Mouse (Mus musculus): ENCODE data around the gene Pfdn6. TPM values are rescaled to one million over a fixed set of nuclear protein-coding genes. Genes with fewer than 3 reads are reported as not detected.

The Pfdn6 gene
- 10 to 100 TPM; 79.6 to 90.7 TPM for total RNA-seq (2021)
- long read RNA-seq, experiment 1, transcript Pfdn6-201 (4 exons, 807 nt), result major isoform, 6 of 8 reads
- long read RNA-seq, experiment 1, partial matches to known transcripts, result 0 of 8 reads
- long read RNA-seq, experiment 1, other reads (novel, unspliced or antisense), result 1 of 8 reads
- long read RNA-seq, experiment 2, transcript Pfdn6-201 (4 exons, 807 nt), result major isoform, 16 of 25 reads
- long read RNA-seq, experiment 2, partial matches to known transcripts, result 1 of 25 reads
- long read RNA-seq, experiment 2, other reads (novel, unspliced or antisense), result 2 of 25 reads

- DNase-seq (ENCODE audit: low spot score in 2 of 2), result peak; percentile 81 to 86
Measured at GRCm38 (mm10) chr17:33940206-33940805, at the start of gene Pfdn6, which contains the start of gene Wdr46. Gene Pfdn6 (minus strand): TSS chr17:33940343. Gene Wdr46 (plus strand): TSS chr17:33940660.

DNA sequence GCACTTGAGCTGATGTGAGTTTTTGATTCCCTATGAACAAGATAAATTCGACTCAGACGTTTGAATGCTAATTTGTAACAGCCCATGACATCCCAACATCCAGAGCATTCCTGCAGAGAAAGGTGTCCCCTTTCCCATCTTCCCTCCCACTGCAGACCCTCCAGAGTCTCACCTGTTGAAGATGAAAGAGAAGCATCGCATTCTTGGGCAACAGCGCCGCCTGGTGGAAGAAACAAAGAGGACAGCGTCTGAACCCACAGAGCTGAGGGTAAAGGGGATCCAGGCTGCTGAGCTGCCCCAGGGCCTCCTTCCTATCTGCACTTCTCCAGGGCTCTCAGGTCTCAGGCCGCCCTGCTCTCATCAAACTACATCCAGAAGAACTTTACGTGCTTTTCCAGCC is 42.0 kb upstream of the Pfdn6 start:
- peak; percentile 57 to 75 for DNase-seq (ENCODE audit: low spot score in 2 of 2)

DNA sequence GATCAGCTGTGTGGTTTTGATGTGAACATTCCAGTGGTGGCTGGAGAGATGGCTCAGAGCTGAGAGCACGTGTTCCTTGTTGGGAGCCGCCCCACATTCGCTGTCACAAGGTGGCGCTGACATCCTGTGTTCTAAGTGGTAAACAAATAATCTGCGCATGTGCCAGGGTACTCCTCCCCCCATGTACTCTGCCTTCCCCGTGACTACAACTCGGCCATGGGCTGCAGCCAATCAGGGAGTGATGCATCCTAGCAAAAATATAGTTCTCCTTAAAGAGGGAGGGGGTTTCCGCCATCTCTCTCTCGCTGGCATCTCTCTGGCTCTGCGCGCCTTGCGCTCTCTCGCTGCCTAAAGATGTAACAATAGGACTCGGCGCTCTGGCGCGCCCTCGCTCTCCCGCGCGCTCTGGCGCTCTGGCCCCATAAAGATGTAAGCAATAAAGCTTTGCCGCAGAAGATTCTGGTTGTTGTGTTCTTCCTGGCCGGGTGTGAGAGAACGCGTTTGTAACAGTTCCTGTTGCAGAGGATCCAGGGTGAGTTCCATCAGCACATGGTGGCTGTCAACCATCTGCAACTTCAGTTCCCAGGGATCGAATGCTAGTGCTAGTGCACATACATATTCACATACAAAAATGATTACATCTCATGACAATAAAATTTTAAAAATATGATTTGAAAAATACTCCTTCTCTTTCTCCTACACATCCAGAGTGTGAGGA is 41.2 kb upstream of the Pfdn6 start:
- peak; percentile 61 to 70 for DNase-seq (ENCODE audit: low spot score in 2 of 2)

DNA sequence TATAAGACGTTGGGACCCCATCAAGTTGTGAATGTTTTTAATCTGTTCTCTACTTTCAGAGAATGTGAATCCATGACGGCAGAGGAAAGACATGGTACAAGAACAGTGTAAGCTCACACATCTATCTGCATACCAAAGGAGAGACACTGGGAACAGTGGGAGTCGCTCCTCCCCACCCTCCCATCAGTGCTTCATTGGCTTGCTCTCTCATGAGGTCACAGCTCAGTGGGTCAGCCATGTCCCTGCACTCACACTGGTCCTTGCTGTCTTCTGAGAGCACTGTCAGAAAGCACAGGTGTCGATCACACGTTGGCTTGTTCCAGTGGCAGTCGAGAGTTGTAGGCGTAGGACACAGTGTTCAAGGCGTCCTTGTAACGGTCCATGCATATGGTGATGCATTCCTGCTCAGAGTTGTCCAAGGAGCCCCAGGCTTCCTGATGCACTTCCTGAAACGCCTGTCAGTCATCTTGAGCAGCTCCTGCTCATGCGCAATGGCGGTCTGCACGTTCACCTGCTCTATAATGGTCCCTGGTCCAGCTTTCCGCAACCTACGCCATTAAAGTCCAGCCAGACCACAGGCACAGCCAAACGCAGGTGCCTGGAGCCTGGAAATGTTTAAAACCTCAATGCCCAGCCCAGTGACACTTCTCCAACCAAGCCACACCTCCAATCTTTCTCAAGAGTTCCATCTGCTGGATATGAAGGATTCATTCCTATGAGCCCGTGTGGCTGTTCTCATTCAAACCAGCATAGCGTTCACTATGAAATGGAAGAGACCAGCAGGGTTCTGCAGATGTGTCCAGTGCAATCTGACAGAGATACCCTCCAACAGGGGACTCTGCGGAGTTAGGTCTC is 40.3 kb upstream of the Pfdn6 start:
- DNase-seq (ENCODE audit: low spot score in 2 of 2), result no peak

GRCm38 (mm10) chr17:33979512-33980050 is 39.4 kb upstream of the Pfdn6 start:
- DNase-seq (ENCODE audit: low spot score in 2 of 2), result no peak

DNA sequence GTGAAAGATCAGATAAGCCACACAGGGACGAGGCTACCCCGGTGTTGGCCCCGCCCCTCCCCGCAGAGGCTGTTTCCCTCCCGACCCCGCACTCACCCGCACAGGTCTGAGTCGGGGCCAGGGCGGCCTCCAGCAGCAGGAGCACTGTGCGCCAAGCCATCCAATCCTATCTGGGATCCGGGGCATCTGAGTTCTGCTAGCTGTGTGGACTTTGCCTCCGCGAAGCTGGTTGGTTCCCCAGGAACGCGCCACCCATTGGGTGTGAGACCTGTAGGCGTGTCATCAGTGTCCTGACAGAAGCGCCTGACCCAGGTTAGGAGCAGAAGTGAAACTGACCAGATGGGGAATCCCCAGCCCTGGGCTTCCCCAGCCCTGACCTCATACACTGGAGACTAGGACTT is 38.5 kb upstream of the Pfdn6 start:
- DNase-seq (ENCODE audit: low spot score in 2 of 2), result peak; percentile 66 to 73

- DNase-seq (ENCODE audit: low spot score in 2 of 2), result no peak
Measured at GRCm38 (mm10) chr17:33977861-33978557, 37.9 kb upstream of the Pfdn6 start.

DNA sequence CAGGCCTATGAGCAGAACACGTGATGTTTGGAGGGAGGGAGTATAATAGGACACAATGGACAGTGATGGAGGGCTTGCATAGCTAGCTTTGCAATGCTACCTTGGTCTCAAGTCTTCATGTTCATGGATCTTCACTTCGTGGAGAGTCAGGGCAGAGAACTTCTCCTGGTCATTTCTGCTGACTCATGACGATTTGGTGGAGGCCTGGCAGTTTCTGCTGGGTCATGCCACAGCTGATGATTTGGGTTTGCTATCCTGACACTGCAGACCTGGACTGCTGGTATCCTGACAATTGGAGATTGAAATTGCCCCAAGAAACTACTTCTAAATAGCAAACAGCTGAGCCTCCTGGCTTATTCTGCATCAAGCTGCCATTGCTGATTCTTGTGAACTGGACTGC is 33.4 kb upstream of the Pfdn6 start:
- DNase-seq (ENCODE audit: low spot score in 2 of 2), result no peak

DNA sequence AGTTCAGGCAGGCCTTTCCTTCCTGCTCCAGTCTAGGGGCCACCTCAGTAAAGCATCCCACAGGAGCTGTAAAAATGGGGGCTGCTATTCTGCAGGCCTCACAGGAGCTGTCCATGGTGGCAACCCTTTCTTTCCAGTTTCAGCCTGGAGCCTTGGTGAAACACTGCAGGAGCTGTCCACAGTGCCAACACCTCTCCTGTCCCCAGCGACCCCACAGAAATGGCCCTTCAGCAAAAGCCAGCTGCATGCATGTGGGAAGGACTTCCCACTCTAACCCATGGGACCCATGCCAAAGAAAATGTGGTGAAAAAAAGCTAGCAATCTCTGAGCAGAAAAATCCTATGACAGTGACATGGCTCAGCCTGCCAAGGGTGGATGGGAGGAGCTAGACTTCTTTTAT is 32.5 kb upstream of the Pfdn6 start:
- DNase-seq (ENCODE audit: low spot score in 2 of 2), result no peak

GRCm38 (mm10) chr17:33969394-33969793 is 29.3 kb upstream of the Pfdn6 start:
- DNase-seq (ENCODE audit: low spot score in 2 of 2), result no peak

DNA sequence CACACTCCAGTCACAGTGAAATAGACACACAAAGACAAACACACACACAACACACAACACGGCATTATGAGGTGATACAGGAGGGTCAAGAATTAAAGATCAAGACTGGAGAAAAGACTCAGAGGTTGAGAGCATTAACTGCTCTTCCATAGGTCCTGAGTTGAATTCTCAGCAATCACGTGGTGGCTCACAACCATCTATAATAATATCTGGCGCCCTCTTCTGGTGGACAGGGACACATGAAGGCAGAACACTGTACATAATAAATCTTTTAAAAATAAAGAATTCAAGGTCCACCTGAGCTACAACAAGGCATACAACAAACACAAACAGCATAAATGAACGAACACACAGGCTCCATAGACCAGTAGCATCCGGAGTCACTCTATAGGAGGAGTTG is 28.8 kb upstream of the Pfdn6 start:
- no peak for DNase-seq (ENCODE audit: low spot score in 2 of 2)

DNA sequence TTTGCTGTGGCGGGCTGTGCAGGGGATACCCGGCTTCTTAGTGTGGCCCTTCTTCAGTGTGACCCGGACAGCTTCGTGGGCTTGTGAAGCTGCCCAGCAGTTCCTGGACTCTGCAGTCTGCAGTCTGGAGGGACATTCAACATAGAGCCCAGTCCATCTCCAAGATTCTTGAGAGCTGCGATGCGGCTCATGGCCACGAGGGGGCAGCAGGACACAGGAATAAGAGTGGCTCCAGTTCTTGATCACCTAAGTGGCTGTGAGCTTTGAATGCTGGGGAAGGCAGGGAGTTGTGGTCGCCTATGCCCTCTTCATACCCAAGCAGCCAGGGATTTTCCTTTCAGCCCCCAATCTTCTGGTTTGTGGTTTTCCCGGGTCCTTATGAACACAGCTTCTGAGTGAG is 28.3 kb upstream of the Pfdn6 start:
- peak; percentile 76 to 82 for DNase-seq (ENCODE audit: low spot score in 2 of 2)

DNA sequence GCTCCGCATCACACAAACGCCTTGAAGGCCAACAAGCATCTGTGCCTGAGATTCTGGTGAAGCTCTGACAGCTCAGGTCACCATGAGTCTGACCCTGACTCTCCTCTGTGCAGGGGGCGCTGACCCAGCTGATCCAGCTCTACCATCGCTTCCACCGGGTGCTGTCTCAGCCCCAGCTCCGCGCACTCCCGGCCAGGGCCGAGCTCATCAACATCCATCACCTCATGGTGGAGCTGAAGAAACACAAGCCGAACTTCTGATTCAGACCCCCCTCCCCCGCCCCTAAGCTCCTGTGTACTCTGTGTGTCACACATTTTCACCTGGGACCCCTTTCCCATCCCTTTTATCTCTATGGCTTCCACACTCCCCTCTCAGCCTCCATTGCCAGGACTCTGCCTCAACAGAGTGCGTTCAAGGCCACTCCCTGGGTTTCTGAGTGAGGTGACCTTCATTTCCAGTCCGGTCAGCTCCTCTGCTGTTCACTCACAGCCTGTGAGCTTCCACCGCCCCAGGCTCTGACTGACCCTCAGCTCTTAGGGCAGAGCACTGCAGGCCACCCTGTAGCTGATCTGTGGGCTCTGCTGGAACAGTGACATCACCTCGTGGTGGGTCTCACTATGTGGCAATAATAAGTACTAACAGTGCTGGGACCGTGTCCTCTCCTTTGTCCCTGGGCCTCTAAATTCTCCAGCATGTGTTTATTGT is 25.9 kb upstream of the Pfdn6 start:
- DNase-seq (ENCODE audit: low spot score in 2 of 2), result no peak

DNA sequence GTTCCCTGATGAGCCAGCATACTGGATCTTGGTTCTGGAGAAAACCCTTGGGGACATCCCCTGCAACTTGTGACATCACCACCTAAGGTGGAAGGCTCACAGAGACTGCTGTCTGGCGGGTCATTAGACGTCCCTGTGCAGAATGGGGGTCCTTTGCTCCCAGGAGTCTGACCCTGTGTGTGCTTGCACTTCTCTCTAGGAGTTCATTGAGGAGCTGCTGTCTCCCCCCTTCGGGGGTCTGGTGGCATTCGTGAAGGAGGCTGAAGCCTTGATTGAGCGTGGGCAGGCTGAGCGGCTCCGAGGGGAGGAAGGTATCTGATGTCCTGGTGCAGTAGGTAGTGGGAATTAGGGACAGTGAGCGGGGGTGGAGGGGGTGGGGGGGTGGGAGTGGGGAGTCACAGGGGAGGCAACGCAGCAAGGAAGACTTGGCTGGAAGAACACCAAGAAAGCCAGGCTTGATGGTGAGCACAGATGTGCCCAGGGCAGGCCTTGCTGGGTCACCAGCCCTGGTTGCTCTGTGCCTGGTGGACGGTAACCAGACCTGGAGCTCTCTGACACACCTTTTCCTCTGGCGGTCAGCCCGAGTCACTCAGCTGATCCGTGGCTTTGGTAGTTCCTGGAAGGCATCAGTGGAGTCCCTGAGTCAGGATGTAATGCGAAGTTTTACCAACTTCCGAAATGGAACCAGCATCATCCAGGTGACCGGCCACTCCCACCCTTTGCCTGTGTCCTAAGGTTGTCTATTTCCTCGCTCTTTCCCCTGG is 25.1 kb upstream of the Pfdn6 start:
- DNase-seq (ENCODE audit: low spot score in 2 of 2), result no peak

DNA sequence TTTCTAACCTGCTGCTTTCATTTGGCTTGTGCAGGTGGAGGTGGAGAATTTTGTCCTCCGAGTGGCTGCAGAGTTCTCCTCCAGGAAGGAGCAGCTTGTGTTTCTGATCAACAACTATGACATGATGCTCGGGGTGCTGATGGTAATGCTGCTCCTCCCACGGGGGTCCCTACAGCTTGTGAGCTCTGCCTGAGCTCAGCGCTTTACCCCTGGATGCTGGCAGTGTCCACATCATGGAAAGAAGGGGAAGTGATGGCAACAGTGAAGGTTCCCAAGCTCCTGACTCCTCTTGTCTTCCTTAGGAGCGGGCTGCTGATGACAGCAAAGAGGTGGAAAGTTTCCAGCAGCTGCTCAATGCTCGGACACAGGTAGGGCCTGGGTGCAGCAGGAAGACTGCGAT is 22.7 kb upstream of the Pfdn6 start:
- DNase-seq (ENCODE audit: low spot score in 2 of 2), result no peak

GRCm38 (mm10) chr17:33959948-33960347 is 19.8 kb upstream of the Pfdn6 start:
- no peak for DNase-seq (ENCODE audit: low spot score in 2 of 2)

DNA sequence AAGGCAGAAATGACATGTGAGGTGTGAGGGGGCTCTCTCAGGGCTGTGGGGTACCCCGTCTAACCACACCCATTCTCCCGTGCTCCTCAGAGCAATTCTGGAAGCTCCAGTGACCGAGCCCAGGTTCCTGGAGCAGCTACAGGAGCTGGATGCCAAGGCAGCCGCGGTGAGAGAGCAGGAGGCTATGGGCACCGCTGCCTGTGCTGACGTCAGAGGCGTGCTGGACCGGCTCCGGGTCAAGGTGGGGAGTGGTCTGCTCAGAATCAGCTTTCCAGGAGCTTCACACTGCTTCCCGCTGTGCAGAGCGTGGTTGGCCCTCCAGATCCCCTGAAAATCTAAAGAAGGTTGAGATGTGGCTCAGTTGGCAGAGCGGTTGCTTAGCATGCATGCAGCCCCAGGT is 19.0 kb upstream of the Pfdn6 start:
- DNase-seq (ENCODE audit: low spot score in 2 of 2), result no peak

GRCm38 (mm10) chr17:33958451-33958850 is 18.3 kb upstream of the Pfdn6 start:
- no peak for DNase-seq (ENCODE audit: low spot score in 2 of 2)

DNA sequence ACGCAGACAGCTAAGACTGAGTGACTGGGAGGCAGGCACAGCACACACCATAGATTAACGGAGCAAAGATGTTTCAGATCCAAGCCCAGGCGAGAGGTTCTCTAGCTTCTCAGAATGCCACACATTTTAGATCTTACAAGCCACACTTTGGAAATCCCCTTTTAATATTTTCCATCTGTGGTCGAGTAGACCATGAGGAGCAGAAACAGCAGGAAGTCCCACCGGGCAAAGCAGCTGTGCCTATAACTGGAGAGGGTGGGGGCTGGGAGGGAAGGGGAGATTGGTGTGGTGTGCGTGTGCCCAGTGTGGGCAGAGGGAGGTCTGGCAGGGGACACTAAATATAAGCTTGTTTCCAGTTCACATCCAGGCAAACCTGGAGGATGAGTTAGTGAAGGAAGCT is 17.4 kb upstream of the Pfdn6 start:
- DNase-seq (ENCODE audit: low spot score in 2 of 2), result no peak

Measured in adrenal gland, adult 18-20 months (tissue).